Mouse (Mus musculus) lung, postnatal 14 days (tissue): ENCODE data around the gene Bmp7.

ENCODE experiments used
- DNase-seq: peaks from one replicate; pipeline ENCODE4 v3.0.0; 2021

The Bmp7 gene

GRCm38 (mm10) chr2:172905057-172905456, 35.1 kb downstream of the Bmp7 start:
- no peak for DNase-seq

- DNase-seq: no peak
Measured at GRCm38 (mm10) chr2:172904614-172905013, 35.5 kb downstream of the Bmp7 start.

GRCm38 (mm10) chr2:172903523-172903922, 36.6 kb downstream of the Bmp7 start:
- no peak for DNase-seq

GRCm38 (mm10) chr2:172900954-172901701, 39.0 kb downstream of the Bmp7 start:
- no peak for DNase-seq

- no peak for DNase-seq
Measured at GRCm38 (mm10) chr2:172889756-172890443, 50.2 kb downstream of the Bmp7 start.

- DNase-seq: no peak
Measured at GRCm38 (mm10) chr2:172889222-172889621, 50.9 kb downstream of the Bmp7 start.

DNA sequence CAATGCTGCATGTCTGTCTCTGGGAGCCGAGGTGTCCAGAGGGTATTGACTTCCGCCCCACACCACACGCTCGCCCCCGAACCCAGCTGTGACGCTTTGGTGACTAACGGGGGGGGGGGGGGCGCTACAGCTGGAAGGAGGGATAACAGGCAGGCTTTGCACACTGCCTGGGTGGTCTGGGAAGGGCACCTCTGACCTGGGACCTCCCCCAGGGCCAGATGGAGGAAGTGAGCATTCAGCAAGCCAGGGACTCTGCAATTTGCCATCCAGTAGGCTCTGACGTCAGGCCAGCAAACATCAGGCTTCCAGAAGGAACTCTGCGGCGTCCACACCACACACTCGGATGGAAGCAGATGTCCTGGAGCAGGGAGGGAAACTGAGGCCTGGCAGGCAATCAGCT, 52.0 kb downstream of the Bmp7 start:
- no peak for DNase-seq

DNA sequence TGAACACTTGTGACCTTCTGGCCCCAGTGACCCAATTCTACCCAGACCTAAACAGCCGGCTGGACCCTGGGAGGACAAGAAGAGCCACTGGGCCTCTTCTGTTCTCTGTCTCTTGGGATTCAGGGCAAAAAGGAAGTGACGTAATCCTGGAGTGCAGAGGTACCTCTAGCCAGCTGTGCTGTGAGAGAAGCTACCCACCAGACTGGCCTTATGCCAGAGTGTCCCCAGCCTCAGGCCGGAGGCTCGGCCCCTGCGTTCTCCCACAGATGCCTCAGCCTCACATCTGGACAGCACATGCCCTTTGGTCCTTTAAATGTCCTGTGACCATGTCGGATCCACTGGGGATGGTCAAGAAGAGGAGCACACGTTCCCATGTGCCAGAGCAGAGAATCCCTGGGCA, 54.3 kb downstream of the Bmp7 start:
- DNase-seq: no peak

DNA sequence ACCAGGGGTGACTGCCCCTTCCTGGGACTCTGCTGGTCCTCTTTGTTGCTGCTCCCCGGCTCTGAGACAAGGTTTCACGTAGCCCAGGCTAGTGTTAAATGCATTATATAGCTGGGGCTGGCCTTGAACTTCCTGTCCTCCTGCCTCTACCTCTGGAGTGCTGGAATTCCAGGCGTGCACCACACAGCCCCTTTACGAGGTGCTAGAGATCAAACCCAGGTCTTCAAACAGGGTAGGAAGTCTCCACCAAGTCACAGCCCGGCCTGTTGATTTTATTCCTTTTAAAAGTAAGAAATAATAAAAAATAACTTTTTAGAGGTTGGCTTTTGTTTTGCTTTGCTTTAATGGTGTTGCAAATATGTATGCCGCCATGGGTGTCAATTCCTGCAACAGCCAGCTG, 55.5 kb downstream of the Bmp7 start:
- DNase-seq: no peak

- DNase-seq: no peak
Measured at GRCm38 (mm10) chr2:172875201-172875600, 64.9 kb downstream of the Bmp7 start.

DNA sequence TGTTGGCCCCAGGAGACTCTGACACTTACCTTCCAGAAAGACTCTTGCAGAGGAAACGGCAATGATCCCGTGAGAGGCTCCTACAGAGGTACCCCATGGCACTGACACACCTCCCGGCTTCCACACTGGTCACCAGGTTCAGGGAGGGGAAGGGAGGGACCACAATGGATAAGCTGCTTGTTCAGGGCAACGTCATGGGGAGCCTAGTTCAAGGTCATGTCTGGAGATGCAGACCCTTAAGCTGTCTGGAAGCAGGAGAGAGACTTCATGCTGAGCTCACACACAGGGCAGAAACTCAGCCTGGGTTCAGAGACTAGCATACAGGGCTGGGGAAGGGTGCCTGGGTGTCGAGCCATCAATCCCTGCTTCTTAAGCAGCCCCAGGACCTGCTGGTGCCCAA, 73.8 kb downstream of the Bmp7 start:
- DNase-seq: no peak

DNA sequence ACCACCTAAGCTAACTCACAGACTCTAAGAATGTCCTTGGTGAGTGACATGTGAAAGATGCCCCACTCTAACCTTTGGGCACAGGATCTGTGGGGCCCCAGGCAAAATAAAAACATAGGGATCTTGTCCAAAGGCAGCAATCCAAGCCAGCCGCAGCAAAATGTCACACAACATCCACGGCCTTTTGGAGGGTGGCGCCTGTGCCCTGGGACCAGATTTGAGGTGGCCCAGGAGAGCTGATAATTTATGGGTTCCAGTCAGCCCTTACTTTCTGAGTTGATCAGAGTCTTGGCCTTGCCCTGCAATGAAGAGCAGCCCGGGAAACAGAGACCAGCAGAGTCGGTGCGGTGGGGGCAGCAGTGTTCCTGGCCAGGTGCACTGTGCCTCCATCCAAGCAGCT, 75.0 kb downstream of the Bmp7 start:
- DNase-seq: no peak

- no peak for DNase-seq
Measured at GRCm38 (mm10) chr2:172864566-172864965, 75.6 kb downstream of the Bmp7 start.

GRCm38 (mm10) chr2:172863469-172863856, 76.7 kb downstream of the Bmp7 start:
- no peak for DNase-seq

GRCm38 (mm10) chr2:172862850-172863468, 77.2 kb downstream of the Bmp7 start:
- DNase-seq: peak; percentile 58

GRCm38 (mm10) chr2:172862424-172862823, 77.7 kb downstream of the Bmp7 start:
- no peak for DNase-seq

DNA sequence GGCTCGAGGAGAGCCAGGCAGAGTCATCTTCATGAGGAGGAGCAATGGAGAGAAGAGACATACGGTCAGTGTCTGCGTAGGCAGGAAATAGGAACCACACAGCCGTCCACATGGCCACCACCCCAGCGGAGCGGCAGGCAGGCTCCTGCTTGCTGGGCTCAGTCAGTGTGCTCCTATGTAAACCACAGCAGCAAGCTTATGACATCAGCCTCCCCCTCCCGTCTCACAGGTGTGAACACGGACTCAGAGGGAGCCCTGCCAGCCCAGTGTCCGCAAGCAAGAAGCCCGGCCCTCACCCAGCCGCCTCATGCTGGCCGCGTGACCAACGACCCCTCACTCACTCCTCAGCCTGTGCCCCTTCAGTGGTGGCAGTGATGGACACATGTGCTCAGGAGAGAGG, 78.5 kb downstream of the Bmp7 start:
- no peak for DNase-seq

GRCm38 (mm10) chr2:172860593-172860992, 79.5 kb downstream of the Bmp7 start:
- no peak for DNase-seq

DNA sequence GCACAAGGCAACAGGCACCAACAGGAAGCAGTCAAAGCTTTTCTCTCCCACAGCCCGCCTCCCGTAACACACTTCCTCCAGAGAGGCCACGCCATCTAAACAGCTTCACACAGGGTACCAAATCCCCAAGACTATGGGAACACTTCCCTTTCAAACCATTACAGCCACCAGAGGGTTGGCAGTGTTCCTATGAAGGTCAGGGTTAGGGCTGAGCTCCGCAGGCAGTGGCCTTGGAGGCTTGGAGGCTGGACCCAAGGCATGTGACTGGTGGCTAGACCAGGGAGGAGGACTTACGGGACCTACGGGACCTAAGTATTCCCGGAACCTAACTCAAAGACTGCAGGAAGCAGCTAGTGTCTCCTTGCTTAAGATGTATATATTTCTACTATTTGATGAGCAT, 80.0 kb downstream of the Bmp7 start:
- DNase-seq: no peak

- no peak for DNase-seq
Measured at GRCm38 (mm10) chr2:172857048-172857447, 83.1 kb downstream of the Bmp7 start.

DNA sequence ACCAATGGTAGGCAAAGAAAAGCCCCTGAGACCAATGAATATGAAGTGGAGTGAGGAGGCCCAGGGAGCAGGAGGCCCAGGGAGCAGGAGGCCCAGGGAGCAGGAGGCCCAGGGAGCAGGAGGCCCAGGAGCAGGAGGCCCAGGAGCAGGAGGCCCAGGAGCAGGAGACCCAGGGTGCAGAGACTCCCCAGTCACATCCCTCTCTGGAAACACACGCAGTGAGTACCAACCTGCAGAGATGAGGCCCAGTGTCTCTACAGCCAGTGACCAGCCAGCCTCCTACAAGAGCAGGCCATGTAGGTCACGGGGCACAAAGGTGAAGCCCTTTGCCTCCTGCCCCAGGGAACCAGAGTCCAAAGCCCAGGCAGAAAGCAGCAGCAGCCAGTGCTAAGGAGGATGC, 83.6 kb downstream of the Bmp7 start:
- no peak for DNase-seq

DNA sequence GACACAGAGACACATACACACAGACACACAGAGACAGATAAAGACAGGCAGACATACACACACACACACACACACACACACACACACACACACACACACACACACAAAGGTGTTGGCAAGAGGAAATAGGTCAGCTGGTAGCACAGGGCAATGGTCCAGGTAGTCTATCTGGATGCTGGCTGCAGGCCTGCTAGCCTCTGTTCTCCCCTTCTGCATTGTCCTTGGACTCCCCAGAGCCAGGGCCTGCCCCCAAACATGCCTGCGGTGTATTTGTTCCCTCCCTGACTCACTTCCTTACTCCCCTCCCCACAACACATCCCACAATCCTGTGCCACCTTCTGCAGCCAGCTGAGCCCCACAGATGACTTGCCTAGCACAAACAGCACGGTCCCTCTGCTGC, 86.0 kb downstream of the Bmp7 start:
- DNase-seq: no peak

- DNase-seq: no peak
Measured at GRCm38 (mm10) chr2:172851773-172852172, 88.3 kb downstream of the Bmp7 start.

DNA sequence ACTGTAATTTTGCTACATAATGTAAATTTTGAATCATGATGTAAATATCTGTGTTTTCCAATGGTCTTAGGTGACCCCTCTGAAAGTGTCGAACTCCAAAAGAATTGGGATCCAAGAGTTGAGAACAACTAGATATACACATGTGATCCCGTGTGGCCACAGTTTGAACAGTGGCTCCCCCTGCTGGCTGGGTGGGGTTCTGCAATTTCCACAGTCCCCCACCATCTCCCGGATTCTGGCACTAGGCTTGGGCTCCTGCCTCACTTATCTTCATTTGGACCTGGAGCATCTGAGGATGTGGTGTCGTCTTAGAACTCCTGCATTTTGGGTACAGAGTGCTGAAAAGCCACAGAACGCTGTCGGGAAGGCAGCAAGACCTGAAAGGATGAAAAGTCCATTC, 91.9 kb downstream of the Bmp7 start:
- DNase-seq: no peak

DNA sequence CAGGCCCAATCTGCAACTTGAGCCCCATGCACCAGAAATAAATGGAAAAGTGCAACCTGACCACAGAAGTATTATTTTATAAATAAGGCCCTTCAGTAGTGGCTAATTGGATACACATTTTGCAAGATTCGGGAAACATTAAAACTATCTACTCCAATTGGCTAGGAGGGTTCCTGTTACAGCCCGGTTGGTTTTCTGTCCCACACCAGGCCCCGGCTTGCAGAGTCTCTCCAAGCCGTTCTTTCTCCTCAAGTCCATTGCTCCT, 93.9 kb downstream of the Bmp7 start:
- no peak for DNase-seq
